Mouse (Mus musculus): Measurements from ENCODE around the gene Mbd5.
"Not testable (repeated sequence)": the region's sequence is repeated elsewhere in the genome, so short reads cannot be mapped to it uniquely, and the experiment has no call there.

The Mbd5 gene

GRCm38 (mm10) chr2:49169766-49170165, 220.5 kb downstream of the Mbd5 start:
- DNase-seq (ENCODE audit: low read depth), result no peak

- DNase-seq (ENCODE audit: low read depth), result no peak
These were observed 227.7 kb downstream of the Mbd5 start for GRCm38 (mm10) chr2:49177015-49177414.

GRCm38 (mm10) chr2:49190984-49191383, 241.7 kb downstream of the Mbd5 start:
- no peak for DNase-seq (ENCODE audit: low read depth)

GRCm38 (mm10) chr2:49191695-49192094, 242.4 kb downstream of the Mbd5 start:
- DNase-seq (ENCODE audit: low read depth), result no peak

GRCm38 (mm10) chr2:49204081-49204480, 254.8 kb downstream of the Mbd5 start:
- DNase-seq (ENCODE audit: low read depth), result peak; percentile 38

GRCm38 (mm10) chr2:49205692-49206091, 256.4 kb downstream of the Mbd5 start:
- not testable (repeated sequence) for DNase-seq (ENCODE audit: low read depth)

GRCm38 (mm10) chr2:49209349-49209748, 260.0 kb downstream of the Mbd5 start:
- no peak for DNase-seq (ENCODE audit: low read depth)

GRCm38 (mm10) chr2:49210408-49210807, 261.1 kb downstream of the Mbd5 start:
- no peak for DNase-seq (ENCODE audit: low read depth)

- no peak for DNase-seq (ENCODE audit: low read depth)
These were observed 280.4 kb downstream of the Mbd5 start for GRCm38 (mm10) chr2:49229725-49230124.

GRCm38 (mm10) chr2:49234064-49234463, 284.8 kb downstream of the Mbd5 start:
- no peak for DNase-seq (ENCODE audit: low read depth)

- no peak for DNase-seq (ENCODE audit: low read depth)
These were observed 292.4 kb downstream of the Mbd5 start for GRCm38 (mm10) chr2:49241715-49242114.

- DNase-seq (ENCODE audit: low read depth), result no peak
These were observed 314.8 kb downstream of the Mbd5 start for GRCm38 (mm10) chr2:49264092-49264491.

- DNase-seq (ENCODE audit: low read depth), result no peak
These were observed 323.1 kb downstream of the Mbd5 start for GRCm38 (mm10) chr2:49272295-49272967.

- no peak for DNase-seq (ENCODE audit: low read depth)
These were observed 326.9 kb downstream of the Mbd5 start for GRCm38 (mm10) chr2:49276017-49276722.

GRCm38 (mm10) chr2:49280496-49280895, 331.2 kb downstream of the Mbd5 start:
- DNase-seq (ENCODE audit: low read depth), result no peak

GRCm38 (mm10) chr2:49283583-49283982, 334.3 kb downstream of the Mbd5 start:
- DNase-seq (ENCODE audit: low read depth), result peak; percentile 6

- DNase-seq (ENCODE audit: low read depth), result no peak
These were observed 337.7 kb downstream of the Mbd5 start for GRCm38 (mm10) chr2:49286965-49287364.

- DNase-seq (ENCODE audit: low read depth), result no peak
These were observed 342.4 kb downstream of the Mbd5 start for GRCm38 (mm10) chr2:49291709-49292108.

GRCm38 (mm10) chr2:49312629-49313447, 363.5 kb downstream of the Mbd5 start:
- peak; percentile 92 for DNase-seq (ENCODE audit: low read depth)

GRCm38 (mm10) chr2:49333594-49333993, 384.3 kb downstream of the Mbd5 start:
- DNase-seq (ENCODE audit: low read depth), result no peak

GRCm38 (mm10) chr2:49335267-49335666, 386.0 kb downstream of the Mbd5 start:
- no peak for DNase-seq (ENCODE audit: low read depth)

- DNase-seq (ENCODE audit: low read depth), result peak; percentile 61
These were observed 395.0 kb downstream of the Mbd5 start for GRCm38 (mm10) chr2:49344287-49344686.

GRCm38 (mm10) chr2:49345786-49346185, 396.5 kb downstream of the Mbd5 start:
- DNase-seq (ENCODE audit: low read depth), result peak; percentile 6
